Mouse (Mus musculus) embryo, embryonic 9.5 days (tissue): ENCODE results near the gene Slc38a4.

Experiments used
- DNase-seq: peaks from one replicate; pipeline ENCODE4 v3.0.0-alpha.2; 2017; ENCODE audit errors: extremely low spot score

The Slc38a4 gene

GRCm38 (mm10) chr15:97054131-97054530 is 1.6 kb downstream of the Slc38a4 start:
- DNase-seq: no peak

GRCm38 (mm10) chr15:97050436-97050835 is 5.3 kb downstream of the Slc38a4 start:
- DNase-seq: no peak

- DNase-seq: no peak
Observed at GRCm38 (mm10) chr15:97050011-97050410, 5.7 kb downstream of the Slc38a4 start.

- no peak for DNase-seq
Observed at GRCm38 (mm10) chr15:97049281-97049841, 6.4 kb downstream of the Slc38a4 start.

- DNase-seq: no peak
Observed at GRCm38 (mm10) chr15:97048267-97048666, 7.5 kb downstream of the Slc38a4 start.

GRCm38 (mm10) chr15:97043921-97044320 is 11.8 kb downstream of the Slc38a4 start:
- no peak for DNase-seq

GRCm38 (mm10) chr15:97042001-97042491 is 13.7 kb downstream of the Slc38a4 start:
- DNase-seq: no peak

- no peak for DNase-seq
Observed at GRCm38 (mm10) chr15:97041182-97041581, 14.6 kb downstream of the Slc38a4 start.

- no peak for DNase-seq
Observed at GRCm38 (mm10) chr15:97037710-97038109, 18.0 kb downstream of the Slc38a4 start.

GRCm38 (mm10) chr15:97035892-97036291 is 19.9 kb downstream of the Slc38a4 start:
- no peak for DNase-seq

- DNase-seq: peak; percentile 73
Observed at GRCm38 (mm10) chr15:97033485-97033991, 22.2 kb downstream of the Slc38a4 start.

- no peak for DNase-seq
Observed at GRCm38 (mm10) chr15:97031886-97032285, 23.9 kb downstream of the Slc38a4 start.

- DNase-seq: no peak
Observed at GRCm38 (mm10) chr15:97030984-97031492, 24.7 kb downstream of the Slc38a4 start.

- DNase-seq: no peak
Observed at GRCm38 (mm10) chr15:97030136-97030535, 25.6 kb downstream of the Slc38a4 start.

- no peak for DNase-seq
Observed at GRCm38 (mm10) chr15:97029064-97029791, 26.5 kb downstream of the Slc38a4 start.

GRCm38 (mm10) chr15:97028651-97029050 is 27.1 kb downstream of the Slc38a4 start:
- no peak for DNase-seq

GRCm38 (mm10) chr15:97028046-97028634 is 27.6 kb downstream of the Slc38a4 start:
- no peak for DNase-seq

- DNase-seq: no peak
Observed at GRCm38 (mm10) chr15:97026670-97027069, 29.1 kb downstream of the Slc38a4 start.

- DNase-seq: no peak
Observed at GRCm38 (mm10) chr15:97022764-97023163, 33.0 kb downstream of the Slc38a4 start.

- no peak for DNase-seq
Observed at GRCm38 (mm10) chr15:97022213-97022612, 33.5 kb downstream of the Slc38a4 start.

- no peak for DNase-seq
Observed at GRCm38 (mm10) chr15:97020221-97020620, 35.5 kb downstream of the Slc38a4 start.

GRCm38 (mm10) chr15:97019323-97019722 is 36.4 kb downstream of the Slc38a4 start:
- no peak for DNase-seq

- DNase-seq: no peak
Observed at GRCm38 (mm10) chr15:97017195-97017594, 38.6 kb downstream of the Slc38a4 start.
